Mouse (Mus musculus) heart, embryonic 13.5 days (tissue): ENCODE results near the gene Yaf2. TPM values are rescaled to one million over a fixed set of nuclear protein-coding genes. Genes with fewer than 3 reads are reported as not detected.
"Not testable (repeated sequence)": the region's sequence is repeated elsewhere in the genome, so short reads cannot be mapped to it uniquely, and the experiment has no call there.

Experiments used
- ATAC-seq: fragments of 200-750 bp; cut with Nextera tagmentation; 2 replicates; pipeline ENCODE4 v1.8.0; 2017; ENCODE audit warnings: moderate TSS enrichment; ENCODE audit not compliant: insufficient number of reproducible peaks, low FRiP score, low TSS enrichment; ENCODE audit errors: extremely low read depth
- H3K27ac ChIP-seq: fragments of 300-500 bp; sonication (generic); replicated peaks from 2 replicates; pipeline ENCODE4 v1.5.1; 2015; ENCODE audit warnings: moderate library complexity, mild to moderate bottlenecking, inconsistent platforms
- H3K27me3 ChIP-seq: fragments of 300-500 bp; sonication (generic); replicated peaks from 2 replicates; pipeline ENCODE4 v1.6.1; 2015; ENCODE audit warnings: mild to moderate bottlenecking, inconsistent platforms
- H3K36me3 ChIP-seq: fragments of 300-500 bp; sonication (generic); 2 replicates; pipeline ENCODE4 v1.6.1; 2015; ENCODE audit warnings: mild to moderate bottlenecking, inconsistent platforms
- H3K4me1 ChIP-seq: fragments of 300-500 bp; sonication (generic); 2 replicates; pipeline ENCODE4 v1.6.1; 2015; ENCODE audit warnings: inconsistent platforms
- H3K4me2 ChIP-seq: fragments of 300-500 bp; sonication (generic); 2 replicates; pipeline ENCODE4 v1.6.1; 2015; ENCODE audit warnings: inconsistent platforms, mild to moderate bottlenecking, moderate library complexity
- H3K4me3 ChIP-seq: fragments of 300-500 bp; sonication (generic); 2 replicates; pipeline ENCODE4 v1.5.1; 2015; ENCODE audit warnings: moderate library complexity, mild to moderate bottlenecking, inconsistent platforms
- H3K9ac ChIP-seq: fragments of 300-500 bp; sonication (generic); 2 replicates; pipeline ENCODE4 v1.6.1; 2015; ENCODE audit warnings: inconsistent platforms, mild to moderate bottlenecking, moderate library complexity
- H3K9me3 ChIP-seq: fragments of 300-500 bp; sonication (generic); 2 replicates; pipeline ENCODE4 v1.6.1; 2016; ENCODE audit warnings: inconsistent platforms
- WGBS: fragments of 180-500 bp; shearing (Covaris S2); methylation state at CpG from one replicate; pipeline ENCODE4 v1.1.7; 2015; ENCODE audit warnings: mixed read lengths; 5-methylcytosine and 5-hydroxymethylcytosine counted together
- polyA plus RNA-seq: library from polyadenylated mRNA; unstranded; fragments of >200 nt; fragmentation: Nextera tagmentation; extraction: Ambion mirVana; gene quantifications from 2 replicates; pipeline ENCODE4 v1.2.1, GENCODE M21; 2015

Gene Yaf2
- polyA plus RNA-seq, 1 experiment from 2014 or later, result 80.0 TPM

DNA sequence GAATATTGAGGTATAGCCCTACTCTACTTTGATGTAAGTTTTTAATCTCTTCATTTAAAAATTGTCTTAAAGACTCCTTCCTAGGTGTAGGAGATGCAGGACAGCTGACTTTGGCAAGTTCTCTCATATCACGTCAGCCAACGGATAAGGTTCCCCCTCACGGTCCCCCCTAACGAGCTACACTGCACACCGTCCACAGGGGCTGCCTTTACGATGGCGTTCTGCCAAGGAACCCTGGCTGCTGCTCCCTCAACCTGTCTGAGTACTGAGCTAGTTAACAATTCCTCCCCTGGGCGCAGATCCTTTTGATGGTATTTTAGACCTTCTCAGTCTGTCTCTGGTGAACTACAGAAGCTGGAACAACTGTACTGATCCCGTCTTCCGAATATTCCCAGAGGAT, 93.5 kb downstream of the Yaf2 start:
- no peaks in the 10 kb centered on the region for H3K27me3 ChIP-seq
- H3K4me1 ChIP-seq, result peaks cover 7% of the 10 kb centered on the region
- H3K9me3 ChIP-seq, result no peaks in the 10 kb centered on the region
- H3K27ac ChIP-seq, result no peak overlapping the region
- no peak overlapping the region for H3K4me2 ChIP-seq
- no peak overlapping the region for H3K4me3 ChIP-seq
- H3K36me3 ChIP-seq, result peaks cover 79% of the 10 kb centered on the region
- WGBS, result 54% methylated on average over 10 of the region's 10 CpGs
- no peak for ATAC-seq
- no peak overlapping the region for H3K9ac ChIP-seq

DNA sequence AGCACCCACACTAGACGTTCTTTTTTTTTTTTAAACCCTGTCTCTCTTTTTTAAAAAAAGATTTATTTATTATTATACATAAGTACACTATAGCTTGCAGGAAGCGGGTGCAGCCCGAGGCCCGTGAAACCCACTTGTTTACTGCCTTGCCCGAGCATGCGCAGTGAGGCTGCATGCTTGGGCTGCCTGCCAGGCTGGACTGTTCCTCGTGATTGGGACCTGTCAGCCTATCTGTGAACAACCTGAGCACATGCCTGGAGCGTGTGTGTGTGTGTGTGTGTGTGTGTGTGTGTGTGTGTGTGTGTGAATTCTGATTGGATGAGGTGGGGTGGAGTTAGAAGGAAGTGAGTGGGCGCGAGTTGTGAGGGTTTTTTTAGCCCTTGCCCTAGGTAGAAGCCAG, 100.3 kb downstream of the Yaf2 start:
- H3K9ac ChIP-seq, ATAC-seq, H3K4me1 ChIP-seq, H3K4me3 ChIP-seq, H3K27me3 ChIP-seq, H3K4me2 ChIP-seq, H3K27ac ChIP-seq: not testable (repeated sequence)
- Histone ChIP-seq H3K36me3 (peaks cover 31% of the 10 kb centered on the region), H3K9me3 (peaks cover 24% of the 10 kb centered on the region)
- 75% methylated on average over 10 of the region's 10 CpGs for WGBS

Other genes with a start within 250 kb of the Yaf2 start
- 7.0 and 8.5 TPM in 2 replicates for gene Gxylt1, start 61.8 kb downstream of the Yaf2 start, polyA plus RNA-seq
- 112 and 117 TPM in 2 replicates for gene Zcrb1, start 61.4 kb upstream of the Yaf2 start, polyA plus RNA-seq
- 38.9 and 39.1 TPM in 2 replicates for gene Pphln1, start 61.4 kb upstream of the Yaf2 start, polyA plus RNA-seq